Comparison of ENCODE assay signal across 12 mouse cellular contexts in the genomic region with DNA sequence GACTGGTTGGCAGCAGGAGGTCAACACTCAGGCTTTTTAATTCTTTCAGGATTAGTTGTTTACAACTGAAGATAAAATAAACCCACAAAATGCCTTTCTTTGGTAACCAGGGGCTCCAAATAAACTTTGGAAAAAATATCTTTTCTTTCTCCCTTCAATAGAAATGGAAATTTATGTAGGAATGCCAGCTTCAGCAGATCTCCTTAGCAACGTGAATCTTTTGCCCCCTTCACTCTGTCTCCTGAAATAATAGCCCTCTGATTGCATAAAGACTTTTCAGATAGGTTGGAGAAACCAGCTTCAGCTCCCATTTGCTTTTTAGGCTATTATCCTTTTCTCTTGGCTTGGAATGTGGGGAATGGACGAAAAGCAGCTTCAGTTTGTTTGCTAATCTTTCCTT. TPM values are rescaled to one million over a fixed set of nuclear protein-coding genes. Genes with fewer than 3 reads are reported as not detected.
DNase-seq lines count a peak whose midpoint lies in the region; ATAC-seq and TF ChIP-seq lines count a peak whose summit lies in the region.
"Had no signal": no experiment of that assay in that cellular context is flagged by ENCODE, and none has a peak within 500 bp of the region (broad histone marks: within the 10 kb centered on the region; RNA-seq: fewer than 3 reads in every experiment).

No protein-coding gene starts in this region.

- H3K27ac ChIP-seq in heart, embryonic 14.5 days (replicated peaks in 1 of 2; ENCODE audit: control insufficient read depth in 1 of 2, insufficient read depth in 1 of 2, low read depth in 2 of 2, low read length in 2 of 2) = peak overlapping the region in 1 of 2 experiments; percentile 90; a peak in 1 of 4 replicates
- no peak overlapping the region for H3K27ac ChIP-seq in hindbrain, embryonic 12.5 days
- no peak overlapping the region for H3K27ac ChIP-seq in midbrain, embryonic 15.5 days
- H3K27ac ChIP-seq: liver, embryonic 15.5 days had no signal

- WGBS in heart, embryonic 14.5 days = 12% methylated on average over 2 of the region's 2 CpGs
- WGBS in hindbrain, embryonic 12.5 days = 4% methylated on average over 2 of the region's 2 CpGs
- 12% methylated on average over 2 of the region's 2 CpGs for WGBS in midbrain, embryonic 15.5 days

- no peaks in the 10 kb centered on the region for H3K27me3 ChIP-seq in heart, embryonic 14.5 days (ENCODE audit: control insufficient read depth, insufficient read depth, low read length)
- H3K27me3 ChIP-seq in hindbrain, embryonic 12.5 days = no peaks in the 10 kb centered on the region
- no peaks in the 10 kb centered on the region for H3K27me3 ChIP-seq in midbrain, embryonic 15.5 days (replicated peaks)
- H3K27me3 ChIP-seq: CH12.LX had no signal

- H3K9ac ChIP-seq in heart, embryonic 14.5 days (ENCODE audit: low read length) = peak overlapping the region; percentile 76
- no peak overlapping the region for H3K9ac ChIP-seq in hindbrain, embryonic 12.5 days
- H3K9ac ChIP-seq in midbrain, embryonic 15.5 days = 0 out of 2 replicates have a peak overlapping the region, but pooled peaks have one; percentile 6
- H3K9ac ChIP-seq: liver, embryonic 15.5 days had no signal

- no peak for ATAC-seq in heart, embryonic 14.5 days (ENCODE audit: insufficient number of reproducible peaks, insufficient read depth, low FRiP score, low read depth)
- no peak for ATAC-seq in hindbrain, embryonic 12.5 days (ENCODE audit: low FRiP score)
- ATAC-seq in midbrain, embryonic 15.5 days (replicated peaks) = no peak

- H3K4me1 ChIP-seq in heart, embryonic 14.5 days (ENCODE audit: control insufficient read depth in 2 of 2, insufficient read depth in 2 of 2, low read length in 2 of 2) = no peaks in the 10 kb centered on the region; a peak in 1 of 4 replicates
- H3K4me1 ChIP-seq in hindbrain, embryonic 12.5 days = no peaks in the 10 kb centered on the region
- no peaks in the 10 kb centered on the region for H3K4me1 ChIP-seq in midbrain, embryonic 15.5 days
- H3K4me1 ChIP-seq: liver, embryonic 15.5 days had no signal

- intact Hi-C loops in heart, postnatal 14 days (cut with DNase I) = no loop called here
- intact Hi-C loops in left cerebral cortex, postnatal 25 days (cut with DNase I) = loop anchor here (10.0 kb wide), 1 partner anchor 448 kb away; no protein-coding TSS in a partner anchor

- no peak for TF ChIP-seq CTCF in brain, embryonic 14.5 days (IDR thresholded peaks at IDR 0.05; ENCODE audit: borderline replicate concordance, extremely low read depth, insufficient read depth, insufficient read length)

- no peak for DNase-seq in heart, postnatal 14 days
- peak; percentile 84 for DNase-seq in brain, embryonic 14.5 days (ENCODE audit: low read depth)
- DNase-seq in left cerebral cortex, postnatal 25 days (ENCODE audit: low spot score in 2 of 2) = no peak
- no peak for DNase-seq in adrenal gland, adult 18-20 months (ENCODE audit: low spot score in 2 of 2)
- DNase-seq in thymus, postnatal 14 days = no peak
- DNase-seq: right cerebral cortex, postnatal 25 days had no signal

- H3K9me3 ChIP-seq in heart, embryonic 14.5 days (ENCODE audit: control insufficient read depth, low read length) = no peaks in the 10 kb centered on the region
- no peaks in the 10 kb centered on the region for H3K9me3 ChIP-seq in hindbrain, embryonic 12.5 days (replicated peaks)
- no peaks in the 10 kb centered on the region for H3K9me3 ChIP-seq in midbrain, embryonic 15.5 days
- H3K9me3 ChIP-seq: liver, embryonic 15.5 days had no signal

- no peaks in the 10 kb centered on the region for H3K36me3 ChIP-seq in heart, embryonic 14.5 days (ENCODE audit: control insufficient read depth, insufficient read depth, low read length)
- H3K36me3 ChIP-seq in hindbrain, embryonic 12.5 days = no peaks in the 10 kb centered on the region
- no peaks in the 10 kb centered on the region for H3K36me3 ChIP-seq in midbrain, embryonic 15.5 days (replicated peaks)
- H3K36me3 ChIP-seq: liver, embryonic 15.5 days had no signal

- peak overlapping the region; percentile 64 for H3K4me2 ChIP-seq in heart, embryonic 14.5 days (ENCODE audit: low read length)
- peak overlapping the region; percentile 49 for H3K4me2 ChIP-seq in hindbrain, embryonic 12.5 days (replicated peaks)
- peak overlapping the region; percentile 52 for H3K4me2 ChIP-seq in midbrain, embryonic 15.5 days
- H3K4me2 ChIP-seq: liver, embryonic 15.5 days had no signal

- peak overlapping the region; percentile 13 to 58; a peak in 3 of 4 replicates for H3K4me3 ChIP-seq in heart, embryonic 14.5 days (ENCODE audit: control insufficient read depth in 1 of 2, insufficient read depth in 1 of 2, low read depth in 1 of 2, low read length in 2 of 2)
- H3K4me3 ChIP-seq in hindbrain, embryonic 12.5 days = peak overlapping the region; percentile 59
- H3K4me3 ChIP-seq in midbrain, embryonic 15.5 days = peak overlapping the region; percentile 66
- H3K4me3 ChIP-seq: liver, embryonic 15.5 days had no signal

- TF ChIP-seq POLR2A in brain, embryonic 14.5 days (IDR thresholded peaks at IDR 0.05; ENCODE audit: borderline replicate concordance, extremely low read depth, insufficient read depth, insufficient read length, poor library complexity, severe bottlenecking) = no peak

RNA-seq across cellular contexts. Expression of a gene that starts 2.2 kb away (rescaled TPM):
- 29.9 and 33.7 TPM in 2 replicates for polyA plus RNA-seq in heart, embryonic 14.5 days (2014; fragmentation: Nextera tagmentation; extraction: Ambion mirVana)
- 10 to 100 TPM; 19.0 to 21.8 TPM for total RNA-seq in heart, postnatal 14 days (2021)
- 26.1 and 37.0 TPM in 2 replicates for polyA plus RNA-seq in brain, embryonic 14.5 days (2012; rRNA removed)
- polyA plus RNA-seq in hindbrain, embryonic 12.5 days (2016; fragmentation: Nextera tagmentation; extraction: Ambion mirVana) = 30.9 and 35.3 TPM in 2 replicates
- polyA plus RNA-seq in midbrain, embryonic 15.5 days (2015; fragmentation: Nextera tagmentation; extraction: Ambion mirVana) = 21.5 and 23.2 TPM in 2 replicates
- total RNA-seq in left cerebral cortex, postnatal 25 days (2021) = 10 to 100 TPM; 86.5 to 88.2 TPM
- 10 to 100 TPM; 18.9 to 24.6 TPM for total RNA-seq in adrenal gland, adult 18-20 months (2021)
- total RNA-seq: CH12.LX; hematopoietic stem cell, adult 5-6 weeks had no signal
